Mouse (Mus musculus) gastrocnemius, postnatal 4 days (tissue): ENCODE data around the gene Dhx30. TPM values are rescaled to one million over a fixed set of nuclear protein-coding genes. Genes with fewer than 3 reads are reported as not detected.
"Not testable (repeated sequence)": the region's sequence is repeated elsewhere in the genome, so short reads cannot be mapped to it uniquely, and the experiment has no call there.

Source experiments
- DNase-seq, 2 experiments: peaks; one replicate each; pipeline ENCODE4 v3.0.0; 2021 to 2022; ENCODE audit warnings: low spot score in 2 of 2, mixed read lengths in 2 of 2
- total RNA-seq, 2 experiments: library from RNA; stranded (reverse); gene quantifications; 2 replicates each; pipeline ENCODE4 v1.2.3; 2021

Dhx30 gene
- total RNA-seq, 2 experiments from 2014 or later = 58.0 to 69.6 TPM

DNA sequence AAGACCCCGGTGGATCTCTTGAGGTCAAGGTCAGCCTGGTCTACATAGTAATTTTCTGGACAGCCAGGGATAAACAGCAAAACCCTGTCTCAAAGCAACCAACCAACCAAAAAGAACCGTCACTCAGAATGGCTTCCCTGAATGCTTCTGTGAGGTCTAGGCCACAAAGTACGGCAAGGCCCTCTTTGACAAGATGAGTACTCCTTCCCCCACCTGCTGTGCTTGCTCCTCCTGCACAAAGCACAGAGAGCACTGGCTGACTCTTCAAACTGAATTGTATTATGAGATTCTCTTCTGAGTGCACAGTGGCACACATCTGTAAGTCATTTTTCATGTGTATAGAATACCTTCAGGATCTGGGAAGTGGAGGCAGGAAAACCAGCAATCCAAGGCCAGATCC, 19.8 kb downstream of the Dhx30 start:
- DNase-seq = no peak

DNA sequence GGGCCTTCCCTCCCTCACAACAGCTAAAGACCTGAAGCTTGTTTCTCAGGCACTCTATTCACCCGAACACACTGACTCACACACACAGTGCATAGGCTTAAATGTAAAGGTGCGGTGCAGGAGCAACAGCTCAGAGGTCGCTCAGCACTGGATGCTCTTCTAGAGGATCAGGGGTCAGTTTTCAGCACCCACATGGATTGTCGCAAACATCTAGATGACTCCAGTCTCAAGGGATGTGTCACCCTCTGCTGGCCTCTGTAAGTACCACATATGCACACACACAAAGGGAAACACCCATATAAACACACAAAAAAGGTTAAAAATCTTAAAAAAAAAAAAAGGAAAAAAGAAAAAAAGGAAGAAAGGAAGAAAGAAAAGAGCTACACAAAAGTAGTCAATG, 22.9 kb downstream of the Dhx30 start:
- no peak for DNase-seq

GRCm38 (mm10) chr9:110093303-110093702, 24.3 kb downstream of the Dhx30 start:
- no peak for DNase-seq

GRCm38 (mm10) chr9:110085693-110086092, 31.9 kb downstream of the Dhx30 start:
- DNase-seq = no peak

DNA sequence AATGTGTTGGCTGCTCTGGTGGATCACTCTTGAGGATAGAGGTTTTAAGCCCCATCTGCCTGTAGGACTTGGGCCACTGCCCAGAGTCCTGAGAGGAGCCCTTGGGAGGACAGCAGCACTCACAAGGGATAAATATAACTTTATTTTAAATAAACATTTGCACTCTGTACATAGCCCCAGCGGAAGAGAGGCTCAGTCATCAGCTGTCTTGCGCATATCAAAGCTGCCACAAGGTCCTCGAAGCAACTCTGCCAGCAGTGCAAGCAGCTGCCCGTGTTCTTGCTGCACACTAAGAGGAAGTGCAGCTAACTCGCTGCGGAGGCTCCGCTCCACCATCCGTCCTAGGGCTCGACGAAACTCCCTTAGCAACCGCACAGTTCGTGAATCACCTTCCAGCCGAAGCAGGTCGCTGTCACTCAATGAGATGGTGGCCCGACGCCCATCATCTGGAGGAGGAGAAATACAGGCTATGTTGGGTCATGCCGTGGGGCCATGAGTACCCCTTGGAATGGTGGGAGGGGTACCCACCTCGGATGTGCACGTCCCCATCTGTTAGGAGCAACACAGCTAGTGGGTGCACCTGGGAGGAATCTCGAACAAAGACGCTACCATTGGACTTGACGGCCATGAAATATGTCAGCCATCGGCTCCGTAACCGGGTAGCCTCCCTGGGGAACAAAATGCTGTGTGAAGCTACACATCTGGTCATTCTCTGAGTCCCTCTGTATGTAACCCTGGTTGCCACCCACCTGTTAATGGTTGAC, 33.2 kb downstream of the Dhx30 start:
- DNase-seq = peak in 1 of 2 experiments; percentile 55

GRCm38 (mm10) chr9:110081066-110081465, 36.6 kb downstream of the Dhx30 start:
- DNase-seq = no peak

DNA sequence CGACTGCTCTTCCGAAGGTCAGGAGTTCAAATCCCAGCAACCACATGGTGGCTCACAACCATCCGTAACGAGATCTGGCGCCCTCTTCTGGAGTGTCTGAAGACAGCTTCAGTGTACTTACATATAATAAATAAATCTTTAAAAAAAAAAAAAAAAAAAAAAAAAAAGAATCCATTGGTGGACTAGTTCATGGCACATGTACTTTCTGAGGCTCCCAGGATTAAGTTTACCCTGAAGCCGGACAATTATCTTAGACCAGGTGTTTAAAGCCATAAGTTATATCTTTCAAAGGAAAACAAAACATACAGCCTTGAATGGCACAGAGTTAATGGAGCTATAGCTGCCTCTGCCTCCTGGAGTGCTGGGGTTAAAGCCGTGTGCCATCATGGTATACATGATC, 41.2 kb downstream of the Dhx30 start:
- DNase-seq = not testable (repeated sequence)

GRCm38 (mm10) chr9:110071843-110072242, 45.8 kb downstream of the Dhx30 start:
- DNase-seq = peak in 1 of 2 experiments; percentile 71

- DNase-seq = no peak
Measured at GRCm38 (mm10) chr9:110071011-110071410, 46.6 kb downstream of the Dhx30 start.

DNA sequence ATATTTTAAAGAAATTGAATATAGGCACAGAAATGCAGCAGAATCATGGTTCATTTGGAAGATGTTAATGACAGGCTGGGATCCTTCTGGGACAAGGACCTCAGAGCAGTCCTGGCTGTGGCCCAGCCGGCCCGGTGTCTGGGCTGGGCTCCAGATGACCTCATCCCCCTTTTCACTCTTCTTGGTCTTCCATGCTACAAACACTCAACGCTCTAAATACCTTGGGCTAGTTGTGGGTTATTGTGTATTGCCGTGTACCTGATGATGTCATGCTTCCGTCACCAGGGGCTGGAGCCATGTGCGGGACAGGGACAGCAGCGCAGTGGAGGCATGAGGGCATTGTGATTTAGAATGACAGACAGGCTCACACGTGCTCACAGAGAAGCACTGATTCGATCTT, 47.3 kb downstream of the Dhx30 start:
- DNase-seq = no peak

GRCm38 (mm10) chr9:110068745-110069144, 48.9 kb downstream of the Dhx30 start:
- no peak for DNase-seq

GRCm38 (mm10) chr9:110064641-110065040, 53.0 kb downstream of the Dhx30 start:
- no peak for DNase-seq

GRCm38 (mm10) chr9:110062861-110063260, 54.8 kb downstream of the Dhx30 start:
- no peak for DNase-seq

GRCm38 (mm10) chr9:110062405-110062804, 55.2 kb downstream of the Dhx30 start:
- DNase-seq = no peak

DNA sequence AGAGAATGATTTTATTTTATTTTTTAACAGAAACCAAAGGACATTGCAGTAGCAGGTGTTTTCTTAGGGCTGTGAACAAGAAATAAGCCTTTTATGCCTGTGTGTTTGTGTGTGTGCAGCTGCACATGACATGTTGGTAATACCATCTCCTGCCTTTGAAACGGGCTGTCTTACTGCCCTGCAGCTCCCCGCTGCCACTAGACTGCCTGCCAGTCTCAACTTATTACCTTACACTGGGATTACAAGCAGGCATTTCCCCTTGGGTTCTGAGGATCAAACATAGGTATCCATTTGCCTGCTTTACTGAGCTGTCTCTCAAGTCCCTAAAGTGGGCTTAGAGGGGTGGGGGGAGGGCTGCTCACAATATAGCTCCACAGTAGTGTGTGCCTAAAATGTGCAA, 56.9 kb downstream of the Dhx30 start:
- DNase-seq = no peak

DNA sequence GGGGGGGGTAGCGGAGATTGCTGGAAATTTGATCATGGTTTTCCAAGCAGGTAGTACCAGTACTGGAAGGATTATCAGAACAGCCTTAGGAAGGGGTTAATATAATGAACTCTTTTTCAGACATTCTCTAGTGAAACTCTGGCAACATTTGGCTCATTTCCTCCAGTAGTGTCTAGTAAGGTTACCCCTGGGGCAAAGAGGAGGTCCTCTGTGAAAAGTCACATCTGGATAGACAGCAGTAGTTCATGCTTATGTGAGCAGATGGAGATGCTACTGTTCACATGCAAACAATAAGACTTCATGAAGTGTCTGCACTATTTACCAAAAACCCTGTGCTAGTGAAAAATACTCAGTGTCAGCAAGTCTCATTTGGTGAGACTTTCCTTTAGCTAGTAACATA, 60.4 kb downstream of the Dhx30 start:
- DNase-seq = no peak

DNA sequence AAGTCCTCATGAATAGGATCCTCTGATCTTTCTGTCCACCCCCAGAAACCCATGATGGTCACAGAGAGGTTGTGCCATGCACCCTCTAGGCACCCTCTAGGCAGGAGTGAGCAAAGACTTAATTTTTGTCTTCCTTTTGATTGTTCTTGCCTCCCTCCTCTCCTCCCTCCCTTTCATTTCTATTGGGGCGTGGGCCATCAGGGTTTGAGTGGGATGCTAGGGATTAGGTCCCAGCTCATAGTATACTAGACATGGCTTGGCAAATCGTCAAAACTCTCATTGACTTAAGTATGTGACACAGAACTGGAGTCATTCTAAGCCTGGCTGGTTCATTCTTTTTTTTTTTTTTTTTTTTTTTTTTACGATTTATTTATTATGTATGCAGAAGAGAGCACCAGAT, 62.8 kb downstream of the Dhx30 start:
- no peak for DNase-seq

GRCm38 (mm10) chr9:110054080-110054421, 63.6 kb downstream of the Dhx30 start:
- DNase-seq = no peak

DNA sequence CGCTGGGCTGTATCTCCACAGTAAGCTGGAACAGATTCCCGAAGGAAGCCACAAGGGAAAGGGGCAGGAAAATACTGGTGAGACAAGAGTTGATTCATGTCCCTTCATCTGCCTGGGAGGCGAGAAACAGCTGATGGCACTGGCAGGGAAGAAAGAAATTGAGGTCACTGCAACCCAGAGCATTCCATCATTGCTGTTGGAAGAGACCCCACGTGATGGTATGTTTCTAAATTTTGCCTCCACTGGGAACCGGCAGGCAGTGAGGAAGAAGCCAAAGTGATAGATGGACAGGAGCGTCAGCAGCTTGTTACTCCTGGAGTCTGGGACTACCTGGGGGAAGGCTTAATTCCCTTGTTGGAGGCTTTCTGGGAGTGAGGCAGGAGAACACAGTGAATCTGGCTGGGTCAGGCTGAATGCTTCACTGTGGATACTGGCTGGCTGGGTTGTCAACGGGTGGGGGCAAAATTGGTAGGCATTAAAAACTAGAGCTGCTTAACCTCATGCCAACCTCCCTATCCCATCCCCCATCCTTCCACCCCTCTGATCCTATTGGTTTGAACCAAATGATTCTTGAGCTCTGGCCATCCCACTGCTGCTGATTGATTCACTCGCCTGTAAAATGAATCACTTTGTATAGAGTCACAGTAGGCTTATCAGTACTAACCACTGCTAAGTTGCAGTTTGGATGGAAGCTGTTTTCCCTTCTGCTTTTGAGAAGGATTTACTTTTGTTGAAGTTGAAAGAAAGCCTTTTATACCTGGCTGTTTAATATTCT, 64.1 kb downstream of the Dhx30 start:
- DNase-seq = no peak

GRCm38 (mm10) chr9:110052951-110053304, 64.7 kb downstream of the Dhx30 start:
- DNase-seq = no peak

DNA sequence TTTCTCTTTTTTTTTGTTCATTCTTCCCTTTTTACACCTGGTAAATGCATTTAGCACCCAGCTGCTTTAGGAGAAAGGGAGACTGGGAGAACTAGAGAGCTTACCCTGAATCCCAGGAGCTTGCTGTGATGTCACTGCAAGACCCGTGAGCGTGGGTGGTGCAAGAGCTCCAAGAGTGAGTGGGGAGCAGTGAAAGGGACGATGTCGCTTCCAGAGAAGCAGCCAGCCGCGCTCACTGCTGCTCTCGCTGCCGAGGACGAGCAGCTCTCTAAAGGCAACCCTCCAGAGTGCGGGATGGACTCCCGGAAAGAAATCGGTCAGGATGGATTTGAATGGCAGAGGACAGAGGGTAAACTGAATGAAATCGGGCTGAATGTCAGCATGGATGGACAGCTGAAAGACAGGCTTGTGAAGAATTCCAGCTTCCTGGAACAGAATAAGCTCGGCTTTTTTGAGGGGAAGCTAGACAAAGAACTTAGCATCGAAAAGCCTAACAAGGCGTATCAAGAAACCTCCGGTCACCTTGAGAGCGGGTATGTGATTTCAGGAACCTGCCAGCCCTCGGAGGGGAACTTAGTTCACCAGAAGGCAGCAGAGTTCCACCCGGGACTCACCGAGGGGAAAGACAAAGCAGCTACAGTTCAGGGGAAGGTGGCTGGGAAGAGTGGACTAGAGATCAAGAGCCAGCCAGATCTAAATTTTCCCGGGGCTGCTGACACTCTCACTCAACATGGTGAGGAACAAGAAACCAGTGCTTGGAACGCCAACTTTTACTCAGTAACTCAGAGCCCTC, 65.6 kb downstream of the Dhx30 start:
- no peak for DNase-seq

DNA sequence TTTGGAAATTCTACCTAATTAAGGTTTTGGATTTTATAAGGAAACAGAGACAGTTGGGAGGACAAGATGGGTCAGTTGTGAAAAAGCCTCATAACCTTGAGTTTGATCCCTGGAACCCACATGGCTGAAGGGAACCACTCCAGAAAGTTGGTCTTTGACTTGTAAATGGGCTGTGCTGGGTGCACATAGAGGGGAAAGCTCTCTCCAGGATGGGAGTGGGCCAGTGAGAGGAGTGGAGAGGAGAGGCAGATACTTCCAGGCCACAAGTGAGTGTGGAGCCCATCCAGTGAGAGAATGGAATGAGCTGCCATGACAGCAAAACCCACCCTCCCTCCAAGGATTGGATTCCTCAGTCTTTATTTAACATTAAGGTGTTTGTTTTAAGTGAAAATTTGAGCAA, 66.4 kb downstream of the Dhx30 start:
- no peak for DNase-seq
